Mouse (Mus musculus) thymus, adult 18-20 months (tissue): ENCODE data around the gene Atp5b.
"Not testable (repeated sequence)": the region's sequence is repeated elsewhere in the genome, so short reads cannot be mapped to it uniquely, and the experiment has no call there.

ENCODE experiments used
- DNase-seq, 2 experiments: peaks; one replicate each; pipeline ENCODE4 v3.0.0; 2022; ENCODE audit warnings: mixed read lengths in 2 of 2

The Atp5b gene

GRCm38 (mm10) chr10:128070432-128070831 lies 12.6 kb upstream of the Atp5b start:
- not testable (repeated sequence) for DNase-seq

- not testable (repeated sequence) for DNase-seq
Measured at GRCm38 (mm10) chr10:128078269-128078668, 4.8 kb upstream of the Atp5b start.

- DNase-seq = no peak
Measured at GRCm38 (mm10) chr10:128080496-128080895, 2.6 kb upstream of the Atp5b start.

GRCm38 (mm10) chr10:128081807-128082476 lies 1.1 kb upstream of the Atp5b start:
- DNase-seq = no peak

GRCm38 (mm10) chr10:128082477-128082808 lies 630 bp upstream of the Atp5b start:
- DNase-seq = no peak

- DNase-seq = no peak
Measured at GRCm38 (mm10) chr10:128083688-128084087, 615 bp downstream of the Atp5b start.

GRCm38 (mm10) chr10:128084160-128084559 lies 1.1 kb downstream of the Atp5b start:
- DNase-seq = no peak

GRCm38 (mm10) chr10:128086391-128086790 lies 3.3 kb downstream of the Atp5b start:
- no peak for DNase-seq

GRCm38 (mm10) chr10:128087216-128087615 lies 4.1 kb downstream of the Atp5b start:
- not testable (repeated sequence) for DNase-seq

- no peak for DNase-seq
Measured at GRCm38 (mm10) chr10:128088181-128088580, 5.1 kb downstream of the Atp5b start.

- DNase-seq = no peak
Measured at GRCm38 (mm10) chr10:128089842-128090241, 6.8 kb downstream of the Atp5b start.

- DNase-seq = peak; percentile 77 to 88
Measured at GRCm38 (mm10) chr10:128090651-128091563, 7.8 kb downstream of the Atp5b start.

- peak; percentile 77 to 84 for DNase-seq
Measured at GRCm38 (mm10) chr10:128091564-128092505, 8.8 kb downstream of the Atp5b start, which contains the start of gene Baz2a. Gene Baz2a (plus strand): TSS chr10:128091577.

- DNase-seq = peak; percentile 75 to 79
Measured at GRCm38 (mm10) chr10:128092506-128093495, 9.7 kb downstream of the Atp5b start.

- peak in 1 of 2 experiments; percentile 44 for DNase-seq
Measured at GRCm38 (mm10) chr10:128093496-128094294, 10.6 kb downstream of the Atp5b start.

GRCm38 (mm10) chr10:128094340-128094968 lies 11.4 kb downstream of the Atp5b start:
- peak; percentile 93 to 95 for DNase-seq

- DNase-seq = no peak
Measured at GRCm38 (mm10) chr10:128095003-128095636, 12.0 kb downstream of the Atp5b start.

GRCm38 (mm10) chr10:128096313-128096692 lies 13.2 kb downstream of the Atp5b start:
- DNase-seq = no peak
